Mouse (Mus musculus) brown adipose tissue, adult 24 weeks (tissue): Measurements from ENCODE around the gene S100a3. TPM values are rescaled to one million over a fixed set of nuclear protein-coding genes. Genes with fewer than 3 reads are reported as not detected.

ENCODE experiments used
- H3K27ac ChIP-seq: fragments of 200-500 bp; replicated peaks from 2 replicates; pipeline ENCODE4 v1.5.1; 2012; ENCODE audit warnings: low read depth, mild to moderate bottlenecking, low read length
- H3K4me1 ChIP-seq: fragments of 200-500 bp; 2 replicates; pipeline ENCODE4 v1.6.1; 2012; ENCODE audit warnings: low read length, mixed read lengths; ENCODE audit not compliant: control insufficient read depth, insufficient read depth, insufficient read length
- H3K4me3 ChIP-seq: fragments of 200-500 bp; 2 replicates; pipeline ENCODE4 v1.5.1; 2012; ENCODE audit warnings: low read depth, mild to moderate bottlenecking, low read length, moderate library complexity; ENCODE audit not compliant: insufficient read depth
- polyA plus RNA-seq: library from polyadenylated mRNA; stranded (reverse); fragments of >200 nt; gene quantifications from 2 replicates; pipeline ENCODE4 v1.2.4, GENCODE M21; 2012; ENCODE audit not compliant: missing spikeins, insufficient read depth, insufficient read length

Gene S100a3
- polyA plus RNA-seq, 1 experiment: not detected

DNA sequence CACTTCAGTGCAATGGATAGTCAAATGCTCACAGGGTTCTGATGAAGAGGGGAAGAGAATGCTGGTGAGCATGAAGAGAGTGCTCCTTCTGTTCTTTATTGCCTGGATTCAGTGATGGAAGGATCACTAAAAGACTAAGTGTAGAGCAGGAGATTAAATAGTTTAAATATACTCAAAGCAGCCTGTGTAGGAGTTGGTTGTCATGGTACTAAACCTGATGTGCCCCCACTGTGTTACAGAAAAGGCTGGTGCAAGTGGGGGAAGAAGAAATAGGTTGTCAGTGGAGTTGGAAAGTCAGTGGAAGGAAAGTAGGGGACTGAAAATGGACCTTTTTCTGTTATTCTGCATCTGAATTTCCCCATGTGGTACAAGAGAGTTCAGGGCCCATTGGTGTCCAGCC is 88.6 kb downstream of the S100a3 start:
- Histone ChIP-seq H3K27ac (no peak overlapping the region), H3K4me1 (no peaks in the 10 kb centered on the region), H3K4me3 (no peak overlapping the region)

DNA sequence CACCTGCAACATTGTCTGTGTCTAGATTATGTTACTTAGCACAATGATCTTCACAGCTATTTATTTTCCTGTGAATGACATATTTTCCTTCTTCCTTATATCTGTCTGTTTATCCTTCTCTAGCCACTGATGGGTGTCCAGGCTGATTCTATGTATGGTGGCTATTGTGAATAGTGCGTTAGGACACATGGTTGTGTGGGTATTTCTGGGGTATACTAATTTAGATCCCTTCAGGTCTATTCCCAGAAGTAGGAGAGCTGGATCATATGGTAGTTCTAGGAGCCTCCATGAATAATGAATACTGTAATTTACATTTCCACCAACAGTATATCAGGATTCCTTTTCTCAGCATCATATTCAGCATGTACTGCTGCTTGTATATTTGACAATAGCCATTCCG is 89.5 kb downstream of the S100a3 start:
- Histone ChIP-seq H3K4me3 (no peak overlapping the region), H3K4me1 (no peaks in the 10 kb centered on the region), H3K27ac (no peak overlapping the region)

Other genes starting within 250 kb of the S100a3 start
- 0.52 and 2.1 TPM in 2 replicates for gene Slc27a3, start 170.6 kb upstream of the S100a3 start, polyA plus RNA-seq
- gene Ints3, start 127.0 kb upstream of the S100a3 start, polyA plus RNA-seq: 12.6 and 13.2 TPM in 2 replicates
- gene Npr1, start 94.7 kb upstream of the S100a3 start, polyA plus RNA-seq: 18.0 and 27.9 TPM in 2 replicates
- gene Ilf2, start 84.5 kb upstream of the S100a3 start, polyA plus RNA-seq: 30.2 and 30.6 TPM in 2 replicates
- gene Snapin, start 69.5 kb upstream of the S100a3 start, polyA plus RNA-seq: 55.5 and 71.6 TPM in 2 replicates
- 39.6 and 51.2 TPM in 2 replicates for gene Chtop, start 51.1 kb upstream of the S100a3 start, polyA plus RNA-seq
- 1,535 and 1,745 TPM in 2 replicates for gene S100a1, start 46.2 kb upstream of the S100a3 start, polyA plus RNA-seq
- gene S100a13, start 46.1 kb upstream of the S100a3 start, polyA plus RNA-seq: 385 and 454 TPM in 2 replicates
- not detected in 2 replicates for gene S100a14, start 33.7 kb upstream of the S100a3 start, polyA plus RNA-seq
- gene S100a16, start 23.3 kb upstream of the S100a3 start, polyA plus RNA-seq: 86.6 and 89.4 TPM in 2 replicates
- not detected in 2 replicates for gene S100a2, start 29.7 kb downstream of the S100a3 start, polyA plus RNA-seq
- not detected in 2 replicates for gene Gm42674, start 41.3 kb downstream of the S100a3 start, polyA plus RNA-seq
- gene S100a4, start 43.2 kb downstream of the S100a3 start, polyA plus RNA-seq: 21.4 and 30.3 TPM in 2 replicates
- gene S100a5, start 47.9 kb downstream of the S100a3 start, polyA plus RNA-seq: not detected in 2 replicates
- gene S100a6, start 52.3 kb downstream of the S100a3 start, polyA plus RNA-seq: 192 and 232 TPM in 2 replicates
- not detected in 2 replicates for gene S100a7a, start 93.4 kb downstream of the S100a3 start, polyA plus RNA-seq
- 14.6 and 14.8 TPM in 2 replicates for gene S100a8, start 108.4 kb downstream of the S100a3 start, polyA plus RNA-seq
- gene S100a9, start 135.1 kb downstream of the S100a3 start, polyA plus RNA-seq: 16.2 and 18.2 TPM in 2 replicates
- not detected in 2 replicates for gene Pglyrp4, start 166.3 kb downstream of the S100a3 start, polyA plus RNA-seq
- not detected in 2 replicates for gene Gm5849, start 217.3 kb downstream of the S100a3 start, polyA plus RNA-seq